Comparison of ENCODE assay signal across 8 mouse cellular contexts in the genomic region with DNA sequence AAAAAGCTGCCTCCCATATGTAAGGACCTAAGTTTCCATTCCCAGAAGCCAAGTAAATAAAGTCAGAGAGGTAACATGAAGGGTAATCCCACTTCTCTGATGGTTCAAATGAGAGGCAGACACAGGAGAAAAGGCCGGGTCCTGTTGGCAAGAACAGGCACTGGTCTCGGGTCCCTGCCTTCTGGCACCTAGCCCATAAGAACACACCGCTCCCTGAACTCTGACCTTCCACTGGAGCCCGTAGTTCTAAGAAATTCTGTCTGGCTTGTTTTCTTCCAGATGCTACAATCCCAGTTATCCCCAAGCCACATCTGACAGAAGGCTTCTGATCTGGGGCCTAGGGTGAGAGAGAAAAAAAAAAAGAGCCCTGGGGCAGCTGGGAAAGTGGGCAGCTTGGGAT. TPM values are rescaled to one million over a fixed set of nuclear protein-coding genes. Genes with fewer than 3 reads are reported as not detected.
A peak's percentile ranks its signal among the peaks of the same experiment; 100 is the strongest.
DNase-seq lines count a peak whose midpoint lies in the region; ATAC-seq lines count a peak whose summit lies in the region.

No protein-coding gene starts in this region.

- ATAC-seq in hindbrain, embryonic 13.5 days (ENCODE audit: low FRiP score): no peak
- ATAC-seq in hindbrain, embryonic 11.5 days (ENCODE audit: low FRiP score): no peak
- no peak for ATAC-seq in embryonic facial prominence, embryonic 13.5 days (ENCODE audit: insufficient number of reproducible peaks, insufficient read depth, low FRiP score, low TSS enrichment, low read depth)
- ATAC-seq in hindbrain, embryonic 15.5 days (ENCODE audit: low FRiP score, low read depth): no peak
- ATAC-seq in limb, embryonic 15.5 days (ENCODE audit: insufficient number of reproducible peaks, low FRiP score, low TSS enrichment, low read depth): no peak

- 0 out of 2 replicates have a peak overlapping the region, but pooled peaks have one; percentile 1 for H3K9ac ChIP-seq in hindbrain, embryonic 13.5 days
- no peak overlapping the region for H3K9ac ChIP-seq in hindbrain, embryonic 11.5 days (ENCODE audit: low read depth, low read length)
- H3K9ac ChIP-seq in embryonic facial prominence, embryonic 13.5 days: peak overlapping the region; percentile 32; the same call in 1 of the 2 replicates
- no peak overlapping the region for H3K9ac ChIP-seq in hindbrain, embryonic 15.5 days
- H3K9ac ChIP-seq in limb, embryonic 15.5 days: no peak overlapping the region

- H3K36me3 ChIP-seq in hindbrain, embryonic 13.5 days: no peaks in the 10 kb centered on the region; the same call in 1 of the 2 replicates
- no peaks in the 10 kb centered on the region for H3K36me3 ChIP-seq in hindbrain, embryonic 11.5 days (ENCODE audit: control insufficient read depth, insufficient read depth, low read length)
- H3K36me3 ChIP-seq in embryonic facial prominence, embryonic 13.5 days: peaks cover 8% of the 10 kb centered on the region; the same call in 1 of the 2 replicates
- no peaks in the 10 kb centered on the region for H3K36me3 ChIP-seq in hindbrain, embryonic 15.5 days
- no peaks in the 10 kb centered on the region for H3K36me3 ChIP-seq in limb, embryonic 15.5 days

- H3K4me1 ChIP-seq in hindbrain, embryonic 13.5 days (replicated peaks): peaks cover 67% of the 10 kb centered on the region
- no peaks in the 10 kb centered on the region for H3K4me1 ChIP-seq in hindbrain, embryonic 11.5 days (replicated peaks; ENCODE audit: control insufficient read depth, insufficient read depth, low read length)
- peaks cover 43% of the 10 kb centered on the region for H3K4me1 ChIP-seq in embryonic facial prominence, embryonic 13.5 days
- H3K4me1 ChIP-seq in hindbrain, embryonic 15.5 days (replicated peaks): peaks cover 48% of the 10 kb centered on the region
- H3K4me1 ChIP-seq in limb, embryonic 15.5 days: peaks cover 25% of the 10 kb centered on the region

- no peak overlapping the region for H3K4me3 ChIP-seq in hindbrain, embryonic 13.5 days
- no peak overlapping the region for H3K4me3 ChIP-seq in hindbrain, embryonic 11.5 days (ENCODE audit: low read depth, low read length)
- H3K4me3 ChIP-seq in embryonic facial prominence, embryonic 13.5 days: no peak overlapping the region
- no peak overlapping the region for H3K4me3 ChIP-seq in hindbrain, embryonic 15.5 days
- no peak overlapping the region for H3K4me3 ChIP-seq in limb, embryonic 15.5 days

- intact Hi-C loops in left cerebral cortex, postnatal 4 days (cut with DNase I): no loop called here

- peak overlapping the region; percentile 75 for H3K27ac ChIP-seq in hindbrain, embryonic 13.5 days
- H3K27ac ChIP-seq in hindbrain, embryonic 11.5 days (ENCODE audit: low read depth, low read length): no peak overlapping the region
- peak overlapping the region; percentile 75 for H3K27ac ChIP-seq in embryonic facial prominence, embryonic 13.5 days
- peak overlapping the region; percentile 76 for H3K27ac ChIP-seq in hindbrain, embryonic 15.5 days (replicated peaks)
- H3K27ac ChIP-seq in limb, embryonic 15.5 days: peak overlapping the region; percentile 58

- peak overlapping the region; percentile 17; the same call in 1 of the 2 replicates for H3K4me2 ChIP-seq in hindbrain, embryonic 13.5 days
- H3K4me2 ChIP-seq in hindbrain, embryonic 11.5 days (replicated peaks; ENCODE audit: low read depth, low read length): no peak overlapping the region
- peak overlapping the region; percentile 12 for H3K4me2 ChIP-seq in embryonic facial prominence, embryonic 13.5 days
- H3K4me2 ChIP-seq in hindbrain, embryonic 15.5 days: peak overlapping the region; percentile 35; the same call in 1 of the 2 replicates
- 0 out of 2 replicates have a peak overlapping the region, but pooled peaks have one; percentile 6 for H3K4me2 ChIP-seq in limb, embryonic 15.5 days

- no peaks in the 10 kb centered on the region for H3K9me3 ChIP-seq in hindbrain, embryonic 13.5 days
- H3K9me3 ChIP-seq in hindbrain, embryonic 11.5 days (ENCODE audit: control insufficient read depth, low read length): no peaks in the 10 kb centered on the region
- H3K9me3 ChIP-seq in embryonic facial prominence, embryonic 13.5 days: no peaks in the 10 kb centered on the region
- H3K9me3 ChIP-seq in hindbrain, embryonic 15.5 days: no peaks in the 10 kb centered on the region
- no peaks in the 10 kb centered on the region for H3K9me3 ChIP-seq in limb, embryonic 15.5 days

- WGBS in hindbrain, embryonic 13.5 days: 66% methylated on average over 4 of the region's 4 CpGs
- 78% methylated on average over 4 of the region's 4 CpGs for WGBS in hindbrain, embryonic 11.5 days
- 49% methylated on average over 4 of the region's 4 CpGs for WGBS in embryonic facial prominence, embryonic 13.5 days
- WGBS in hindbrain, embryonic 15.5 days: 55% methylated on average over 4 of the region's 4 CpGs
- WGBS in limb, embryonic 15.5 days: 61% methylated on average over 4 of the region's 4 CpGs

- no peak for DNase-seq in hindbrain, embryonic 11.5 days (ENCODE audit: low spot score)
- no peak for DNase-seq in adrenal gland, postnatal 10 days
- no peak for DNase-seq in left cerebral cortex, postnatal 4 days
- DNase-seq in cerebellum, postnatal 4 days (ENCODE audit: low spot score in 2 of 2): no peak

- no peaks in the 10 kb centered on the region for H3K27me3 ChIP-seq in hindbrain, embryonic 13.5 days
- H3K27me3 ChIP-seq in hindbrain, embryonic 11.5 days (ENCODE audit: control insufficient read depth, insufficient read depth, low read length): no peaks in the 10 kb centered on the region
- H3K27me3 ChIP-seq in embryonic facial prominence, embryonic 13.5 days: no peaks in the 10 kb centered on the region
- H3K27me3 ChIP-seq in hindbrain, embryonic 15.5 days: no peaks in the 10 kb centered on the region
- no peaks in the 10 kb centered on the region for H3K27me3 ChIP-seq in limb, embryonic 15.5 days

RNA-seq across cellular contexts. Expression of gene Fgfr2, which starts 34.7 kb away (rescaled TPM):
- polyA plus RNA-seq in hindbrain, embryonic 13.5 days (2015; fragmentation: Nextera tagmentation; extraction: Ambion mirVana): 26.3 and 33.9 TPM in 2 replicates
- 71.3 and 80.6 TPM in 2 replicates for polyA plus RNA-seq in hindbrain, embryonic 11.5 days (2014; fragmentation: Nextera tagmentation; extraction: Ambion mirVana)
- polyA plus RNA-seq in embryonic facial prominence, embryonic 13.5 days (2015; fragmentation: Nextera tagmentation; extraction: Ambion mirVana): 174 and 195 TPM in 2 replicates
- polyA plus RNA-seq in hindbrain, embryonic 15.5 days (2015; fragmentation: Nextera tagmentation; extraction: Ambion mirVana): 23.9 and 28.5 TPM in 2 replicates
- polyA plus RNA-seq in limb, embryonic 15.5 days (2015; fragmentation: Nextera tagmentation; extraction: Ambion mirVana): 97.8 and 101 TPM in 2 replicates
- total RNA-seq in adrenal gland, postnatal 10 days (2021): 100 to 1,000 TPM; 128 to 169 TPM
- total RNA-seq in left cerebral cortex, postnatal 4 days (2021): 10 to 100 TPM; 35.8 to 40.8 TPM

RNA-seq across cellular contexts. Expression of gene Ctbp2, which starts 35.7 kb away (rescaled TPM):
- 82.8 and 85.6 TPM in 2 replicates for polyA plus RNA-seq in hindbrain, embryonic 13.5 days (2015; fragmentation: Nextera tagmentation; extraction: Ambion mirVana)
- 132 and 134 TPM in 2 replicates for polyA plus RNA-seq in hindbrain, embryonic 11.5 days (2014; fragmentation: Nextera tagmentation; extraction: Ambion mirVana)
- 93.4 and 107 TPM in 2 replicates for polyA plus RNA-seq in embryonic facial prominence, embryonic 13.5 days (2015; fragmentation: Nextera tagmentation; extraction: Ambion mirVana)
- 61.6 and 65.0 TPM in 2 replicates for polyA plus RNA-seq in hindbrain, embryonic 15.5 days (2015; fragmentation: Nextera tagmentation; extraction: Ambion mirVana)
- polyA plus RNA-seq in limb, embryonic 15.5 days (2015; fragmentation: Nextera tagmentation; extraction: Ambion mirVana): 47.4 and 56.3 TPM in 2 replicates
- 10 to 100 TPM; 52.8 to 63.1 TPM for total RNA-seq in adrenal gland, postnatal 10 days (2021)
- 10 to 100 TPM; 41.0 to 48.8 TPM for total RNA-seq in left cerebral cortex, postnatal 4 days (2021)

Comparison
In these comparisons a context has a peak if more than half of its experiments do, and no peak if none do; other contexts are left out.
1. H3K9ac ChIP-seq: peak in hindbrain, embryonic 13.5 days (single experiment) and embryonic facial prominence, embryonic 13.5 days (single experiment); none in hindbrain, embryonic 11.5 days (single experiment), hindbrain, embryonic 15.5 days (single experiment) and limb, embryonic 15.5 days (single experiment).